Mouse (Mus musculus) limb, embryonic 13.5 days (tissue): ENCODE results near the gene Fbxw4. TPM values are rescaled to one million over a fixed set of nuclear protein-coding genes. Genes with fewer than 3 reads are reported as not detected.

Experiments
- ATAC-seq: fragments of 200-750 bp; cut with Nextera tagmentation; 2 replicates; pipeline ENCODE4 v1.8.0; 2017; ENCODE audit warnings: low read depth, moderate number of reproducible peaks, moderate TSS enrichment; ENCODE audit not compliant: low FRiP score
- H3K27ac ChIP-seq: fragments of 300-500 bp; sonication (generic); 2 replicates; pipeline ENCODE4 v1.5.1; 2015; ENCODE audit warnings: inconsistent platforms, mild to moderate bottlenecking, moderate library complexity
- H3K27me3 ChIP-seq: fragments of 300-500 bp; sonication (generic); 2 replicates; pipeline ENCODE4 v1.6.1; 2015; ENCODE audit warnings: mild to moderate bottlenecking, inconsistent platforms
- H3K36me3 ChIP-seq: fragments of 300-500 bp; sonication (generic); 2 replicates; pipeline ENCODE4 v1.6.1; 2015; ENCODE audit warnings: inconsistent platforms, mild to moderate bottlenecking, moderate library complexity
- H3K4me1 ChIP-seq: fragments of 300-500 bp; sonication (generic); 2 replicates; pipeline ENCODE4 v1.6.1; 2015; ENCODE audit warnings: inconsistent platforms
- H3K4me2 ChIP-seq: fragments of 300-500 bp; sonication (generic); replicated peaks from 2 replicates; pipeline ENCODE4 v1.6.1; 2015; ENCODE audit warnings: inconsistent platforms, mild to moderate bottlenecking, moderate library complexity
- H3K4me3 ChIP-seq: fragments of 300-500 bp; sonication (generic); 2 replicates; pipeline ENCODE4 v1.5.1; 2015; ENCODE audit warnings: moderate library complexity, mild to moderate bottlenecking, inconsistent platforms
- H3K9ac ChIP-seq: fragments of 300-500 bp; sonication (generic); 2 replicates; pipeline ENCODE4 v1.6.1; 2015; ENCODE audit warnings: mild to moderate bottlenecking, inconsistent platforms
- H3K9me3 ChIP-seq: fragments of 300-500 bp; sonication (generic); 2 replicates; pipeline ENCODE4 v1.6.1; 2016; ENCODE audit warnings: inconsistent platforms
- WGBS: fragments of 180-500 bp; shearing (Covaris S2); methylation state at CpG from one replicate; pipeline ENCODE4 v1.1.7; 2015; 5-methylcytosine and 5-hydroxymethylcytosine counted together
- polyA plus RNA-seq: library from polyadenylated mRNA; unstranded; fragments of >200 nt; fragmentation: Nextera tagmentation; extraction: Ambion mirVana; gene quantifications from 2 replicates; pipeline ENCODE4 v1.2.1, GENCODE M21; 2015

Gene Fbxw4
- polyA plus RNA-seq, 1 experiment from 2014 or later: 5.6 TPM

GRCm38 (mm10) chr19:45622144-45622543, 38.0 kb downstream of the Fbxw4 start:
- Histone ChIP-seq H3K27ac (no peak overlapping the region), H3K9me3 (no peaks in the 10 kb centered on the region), H3K4me3 (no peak overlapping the region), H3K9ac (no peak overlapping the region), H3K4me1 (no peaks in the 10 kb centered on the region), H3K36me3 (peaks cover 39% of the 10 kb centered on the region), H3K4me2 (no peak overlapping the region), H3K27me3 (no peaks in the 10 kb centered on the region)
- 12% methylated on average over 5 of the region's 5 CpGs for WGBS
- no peak for ATAC-seq

DNA sequence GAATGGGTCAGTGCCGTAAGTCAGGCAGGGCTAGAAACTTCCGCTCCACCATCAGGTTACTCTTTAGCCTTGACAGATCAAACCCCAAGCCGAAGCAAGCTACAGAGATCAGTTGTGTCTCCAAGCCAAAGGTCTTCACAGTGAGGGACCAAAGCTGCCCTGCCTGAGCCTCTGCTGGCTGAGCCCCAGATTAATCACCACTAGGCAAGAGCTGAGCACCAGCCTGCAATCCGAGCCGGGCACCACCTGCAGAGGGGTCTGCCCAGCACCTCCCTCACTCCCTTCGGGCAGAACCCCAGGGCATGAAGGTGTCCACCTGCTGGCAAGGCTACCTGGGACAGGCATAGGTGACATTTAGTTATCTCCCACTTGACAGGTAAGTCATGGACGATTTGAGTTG, 39.1 kb downstream of the Fbxw4 start:
- WGBS: 57% methylated on average over 7 of the region's 7 CpGs
- Histone ChIP-seq H3K4me2 (no peak overlapping the region), H3K4me3 (no peak overlapping the region), H3K27ac (no peak overlapping the region), H3K9me3 (no peaks in the 10 kb centered on the region), H3K4me1 (peaks cover 10% of the 10 kb centered on the region), H3K27me3 (no peaks in the 10 kb centered on the region), H3K9ac (no peak overlapping the region), H3K36me3 (peaks cover 30% of the 10 kb centered on the region)
- no peak for ATAC-seq

- ATAC-seq: no peak
- no peaks in the 10 kb centered on the region for H3K9me3 ChIP-seq
- peaks cover 22% of the 10 kb centered on the region for H3K4me1 ChIP-seq
Measured at GRCm38 (mm10) chr19:45619744-45620501, 40.2 kb downstream of the Fbxw4 start.

DNA sequence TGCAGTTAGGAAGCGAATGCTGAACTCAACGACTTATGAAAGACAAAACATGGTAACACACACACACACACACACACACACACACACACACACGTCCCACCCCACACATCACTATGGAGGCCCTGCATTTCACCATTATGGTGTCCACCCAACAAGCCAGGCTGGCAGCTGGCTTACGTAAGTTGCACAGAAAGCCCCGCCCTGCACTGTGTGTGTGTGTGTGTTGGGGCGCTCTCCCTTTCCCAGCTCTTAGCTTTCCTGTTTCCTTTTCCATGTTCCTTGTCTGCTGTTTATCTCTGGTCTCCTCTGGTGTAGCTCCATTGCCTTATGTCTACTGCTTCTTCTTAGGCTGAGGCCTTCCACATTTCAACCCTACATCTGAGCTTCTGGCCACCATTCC, 41.9 kb downstream of the Fbxw4 start:
- no peak overlapping the region for H3K4me2 ChIP-seq
- peaks cover 24% of the 10 kb centered on the region for H3K4me1 ChIP-seq
- no peaks in the 10 kb centered on the region for H3K27me3 ChIP-seq
- no peak overlapping the region for H3K9ac ChIP-seq
- no peak overlapping the region for H3K27ac ChIP-seq
- 85% methylated on average over 6 of the region's 6 CpGs for WGBS
- no peak for ATAC-seq
- no peaks in the 10 kb centered on the region for H3K9me3 ChIP-seq
- H3K36me3 ChIP-seq: peaks cover 9% of the 10 kb centered on the region
- no peak overlapping the region for H3K4me3 ChIP-seq

More at GRCm38 (mm10) chr19:45619744-45620501, 40.2 kb downstream of the Fbxw4 start:
- 82% methylated on average over 14 of the region's 14 CpGs for WGBS
- Histone ChIP-seq H3K4me3 (no peak overlapping the region), H3K36me3 (peaks cover 20% of the 10 kb centered on the region), H3K9ac (no peak overlapping the region), H3K27ac (no peak overlapping the region), H3K27me3 (no peaks in the 10 kb centered on the region), H3K4me2 (no peak overlapping the region)

GRCm38 (mm10) chr19:45616735-45617134, 43.4 kb downstream of the Fbxw4 start:
- 33% methylated on average over 7 of the region's 7 CpGs for WGBS
- Histone ChIP-seq H3K4me2 (no peak overlapping the region), H3K27me3 (no peaks in the 10 kb centered on the region), H3K27ac (no peak overlapping the region), H3K9ac (no peak overlapping the region), H3K9me3 (no peaks in the 10 kb centered on the region), H3K36me3 (peaks cover 8% of the 10 kb centered on the region), H3K4me1 (peaks cover 24% of the 10 kb centered on the region), H3K4me3 (no peak overlapping the region)
- ATAC-seq: no peak

- H3K4me2 ChIP-seq: no peak overlapping the region
- H3K4me3 ChIP-seq: no peak overlapping the region
- no peaks in the 10 kb centered on the region for H3K9me3 ChIP-seq
- H3K27me3 ChIP-seq: no peaks in the 10 kb centered on the region
- H3K27ac ChIP-seq: no peak overlapping the region
- peak; percentile 28; the same call in 1 of the 2 replicates for ATAC-seq
- H3K4me1 ChIP-seq: peaks cover 24% of the 10 kb centered on the region
- WGBS: 35% methylated on average over 4 of the region's 4 CpGs
- peaks cover 8% of the 10 kb centered on the region for H3K36me3 ChIP-seq
- no peak overlapping the region; the same call in 1 of the 2 replicates for H3K9ac ChIP-seq
Measured at GRCm38 (mm10) chr19:45616214-45616518, 43.9 kb downstream of the Fbxw4 start.

- WGBS: 66% methylated on average over 12 of the region's 12 CpGs
- no peak for ATAC-seq
- H3K9me3 ChIP-seq: no peaks in the 10 kb centered on the region
- no peak overlapping the region for H3K27ac ChIP-seq
- H3K9ac ChIP-seq: peak overlapping the region; percentile 19; the same call in 1 of the 2 replicates
- H3K4me3 ChIP-seq: no peak overlapping the region
- peaks cover 8% of the 10 kb centered on the region for H3K36me3 ChIP-seq
- H3K27me3 ChIP-seq: no peaks in the 10 kb centered on the region
- H3K4me1 ChIP-seq: peaks cover 24% of the 10 kb centered on the region
- no peak overlapping the region for H3K4me2 ChIP-seq
Measured at GRCm38 (mm10) chr19:45615415-45616213, 44.5 kb downstream of the Fbxw4 start.

DNA sequence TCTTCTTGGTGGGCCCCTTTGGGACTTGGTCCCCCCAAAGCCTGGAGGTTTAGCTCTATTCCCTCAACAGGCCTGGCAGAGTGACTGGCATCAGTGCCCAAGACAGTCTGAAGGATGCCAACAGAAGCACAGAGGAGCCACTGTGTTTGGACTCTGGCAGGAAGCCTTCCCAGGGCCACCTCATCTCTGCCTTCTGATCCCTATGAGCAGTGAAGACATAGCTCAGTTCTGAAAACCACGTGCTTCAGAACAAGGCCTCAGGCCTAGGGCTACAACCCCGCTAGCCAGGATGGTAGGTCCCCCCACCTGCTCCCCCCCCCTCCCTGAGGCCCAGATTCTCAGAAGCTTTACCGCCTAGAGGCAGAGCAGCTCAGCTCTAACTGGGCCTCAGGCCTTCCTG, 45.2 kb downstream of the Fbxw4 start:
- Histone ChIP-seq H3K9ac (peak overlapping the region; percentile 19; the same call in 1 of the 2 replicates), H3K27ac (no peak overlapping the region), H3K4me3 (no peak overlapping the region), H3K36me3 (peaks cover 8% of the 10 kb centered on the region), H3K4me2 (no peak overlapping the region), H3K4me1 (peaks cover 24% of the 10 kb centered on the region), H3K27me3 (no peaks in the 10 kb centered on the region), H3K9me3 (no peaks in the 10 kb centered on the region)
- WGBS: 62% methylated on average over 3 of the region's 3 CpGs
- no peak for ATAC-seq

DNA sequence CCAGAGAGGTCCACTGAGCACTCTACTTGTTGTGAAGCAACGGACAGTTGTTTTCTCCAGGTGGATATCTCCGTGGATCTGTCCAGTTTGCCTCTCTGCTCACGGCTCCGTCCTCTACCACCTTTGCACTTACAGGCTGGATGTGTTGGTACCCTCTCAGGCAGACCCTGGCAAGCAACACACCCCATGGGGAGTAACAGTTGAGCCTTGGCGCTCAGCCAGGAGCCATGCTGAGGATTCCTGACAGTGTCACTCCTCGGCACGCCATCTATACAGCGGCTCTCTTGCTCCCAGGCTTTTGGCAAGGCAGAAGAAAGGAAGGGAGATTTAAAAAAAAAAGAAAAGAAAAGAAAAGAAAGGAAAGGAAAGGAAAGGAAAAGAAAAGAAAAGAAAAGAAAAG, 45.7 kb downstream of the Fbxw4 start:
- Histone ChIP-seq H3K4me3 (no peak overlapping the region), H3K36me3 (peaks cover 8% of the 10 kb centered on the region), H3K4me2 (no peak overlapping the region), H3K27me3 (no peaks in the 10 kb centered on the region), H3K27ac (no peak overlapping the region), H3K9me3 (no peaks in the 10 kb centered on the region), H3K4me1 (peaks cover 24% of the 10 kb centered on the region), H3K9ac (no peak overlapping the region)
- 81% methylated on average over 8 of the region's 8 CpGs for WGBS
- no peak for ATAC-seq

DNA sequence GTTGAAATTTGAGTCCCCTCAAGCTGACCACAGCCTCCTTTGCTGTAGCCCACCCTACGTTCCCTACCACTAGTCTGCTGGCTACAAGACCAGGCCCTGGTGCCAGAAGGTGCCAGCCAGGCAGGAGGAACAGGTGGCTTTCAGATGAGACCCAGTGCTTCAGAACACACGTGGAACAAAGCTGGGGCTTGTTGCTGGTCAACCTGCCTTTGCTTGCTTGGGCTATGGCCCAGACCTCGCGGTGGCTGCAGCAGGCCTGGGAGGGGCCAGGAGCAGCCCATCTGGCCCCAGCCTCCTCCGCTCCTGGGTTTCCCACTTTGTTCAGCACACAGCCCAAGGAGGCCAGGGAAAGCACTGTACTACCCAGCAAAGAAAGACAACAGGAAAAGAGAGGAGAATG, 49.3 kb downstream of the Fbxw4 start:
- Histone ChIP-seq H3K9me3 (no peaks in the 10 kb centered on the region), H3K27ac (no peak overlapping the region), H3K27me3 (no peaks in the 10 kb centered on the region), H3K4me1 (peaks cover 24% of the 10 kb centered on the region), H3K4me3 (no peak overlapping the region), H3K36me3 (peaks cover 4% of the 10 kb centered on the region; the same call in 1 of the 2 replicates), H3K4me2 (no peak overlapping the region), H3K9ac (no peak overlapping the region)
- ATAC-seq: no peak
- WGBS: 68% methylated on average over 5 of the region's 5 CpGs

DNA sequence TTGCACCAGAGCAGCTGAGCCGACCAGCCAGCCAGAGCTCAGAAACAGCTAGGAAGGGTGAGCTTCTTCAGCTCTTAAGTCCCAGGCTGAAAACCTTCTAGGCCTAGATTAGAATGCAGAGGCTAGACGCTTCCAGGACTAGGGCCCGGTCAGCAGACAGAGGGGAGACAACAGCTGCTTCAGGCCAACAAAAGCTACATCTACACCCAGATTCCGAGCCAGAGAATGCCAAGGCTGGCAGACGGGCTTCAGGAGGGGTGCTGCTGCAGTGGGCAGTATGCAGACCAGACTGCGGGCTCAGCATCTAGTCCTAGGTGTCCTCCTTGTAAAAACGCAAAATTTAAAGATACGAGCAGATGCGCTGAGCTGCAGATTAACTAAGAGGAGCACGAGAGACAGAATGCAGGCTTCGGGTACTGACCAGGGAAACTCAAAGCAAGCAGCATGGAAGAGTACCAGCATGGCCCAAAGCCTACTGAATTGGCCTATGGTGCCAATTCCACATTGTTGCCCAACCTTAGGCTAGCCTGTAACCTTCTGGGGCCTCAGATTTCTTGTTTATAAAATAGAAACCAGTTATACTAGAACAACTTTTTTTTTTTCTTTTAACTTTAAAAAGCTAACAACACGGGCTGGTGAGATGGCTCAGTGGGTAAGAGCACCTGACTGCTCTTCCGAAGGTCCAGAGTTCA, 51.3 kb downstream of the Fbxw4 start:
- no peak for ATAC-seq
- H3K4me2 ChIP-seq: no peak overlapping the region
- no peak overlapping the region for H3K4me3 ChIP-seq
- H3K27me3 ChIP-seq: no peaks in the 10 kb centered on the region
- H3K27ac ChIP-seq: no peak overlapping the region
- H3K9ac ChIP-seq: no peak overlapping the region
- peaks cover 13% of the 10 kb centered on the region for H3K4me1 ChIP-seq
- H3K9me3 ChIP-seq: no peaks in the 10 kb centered on the region
- 86% methylated on average over 13 of the region's 13 CpGs for WGBS
- peaks cover 8% of the 10 kb centered on the region; the same call in 1 of the 2 replicates for H3K36me3 ChIP-seq

GRCm38 (mm10) chr19:45607479-45607878, 52.6 kb downstream of the Fbxw4 start:
- WGBS: 31% methylated on average over 7 of the region's 7 CpGs
- Histone ChIP-seq H3K4me3 (no peak overlapping the region), H3K27ac (peak overlapping the region; percentile 11; the same call in 1 of the 2 replicates), H3K4me1 (peaks cover 13% of the 10 kb centered on the region), H3K27me3 (no peaks in the 10 kb centered on the region), H3K4me2 (no peak overlapping the region), H3K9ac (no peak overlapping the region), H3K9me3 (no peaks in the 10 kb centered on the region), H3K36me3 (peaks cover 11% of the 10 kb centered on the region)
- no peak; the same call in 1 of the 2 replicates for ATAC-seq
